Mouse (Mus musculus): ENCODE results near the gene Zkscan5. TPM values are rescaled to one million over a fixed set of nuclear protein-coding genes. Genes with fewer than 3 reads are reported as not detected.

Gene Zkscan5
- 5.7 TPM for polyA plus RNA-seq (2017; shearing (Covaris generic))

GRCm38 (mm10) chr5:145203936-145204691 is at the start of gene Zkscan5:
Gene Zkscan5 (plus strand): TSS chr5:145204562.

GRCm38 (mm10) chr5:145166536-145167305 is 37.6 kb upstream of the Zkscan5 start, which contains the start of the genes Ptcd1 and Cpsf4:
Gene Ptcd1 (minus strand): TSS chr5:145167108.
Gene Cpsf4 (plus strand): TSS chr5:145167213.

GRCm38 (mm10) chr5:145191962-145192361 is 12.4 kb upstream of the Zkscan5 start, which contains the start of gene Atp5j2:
Gene Atp5j2 (minus strand): TSS chr5:145192062.

GRCm38 (mm10) chr5:145201321-145201991 is 2.9 kb upstream of the Zkscan5 start, which contains the start of gene Zkscan14:
Gene Zkscan14 (minus strand): TSS chr5:145201868.

GRCm38 (mm10) chr5:145231367-145231871 is 27.1 kb downstream of the Zkscan5 start, which contains the start of gene Zfp655:
Gene Zfp655 (plus strand): TSS chr5:145231715.

Other genes starting within 250 kb of the Zkscan5 start
- gene Smurf1, start 238.7 kb upstream of the Zkscan5 start, polyA plus RNA-seq (2017; shearing (Covaris generic)): 38.8 TPM
- not detected for gene Gm4871, start 171.8 kb upstream of the Zkscan5 start, polyA plus RNA-seq (2017; shearing (Covaris generic))
- gene 1700018F24Rik, start 161.6 kb upstream of the Zkscan5 start, polyA plus RNA-seq (2017; shearing (Covaris generic)): not detected
- 64.2 TPM for gene Arpc1a, start 120.7 kb upstream of the Zkscan5 start, polyA plus RNA-seq (2017; shearing (Covaris generic))
- 0.79 TPM for gene Kpna7, start 120.5 kb upstream of the Zkscan5 start, polyA plus RNA-seq (2017; shearing (Covaris generic))
- gene Arpc1b, start 90.3 kb upstream of the Zkscan5 start, polyA plus RNA-seq (2017; shearing (Covaris generic)): 1,265 TPM
- 33.9 TPM for gene Pdap1, start 64.3 kb upstream of the Zkscan5 start, polyA plus RNA-seq (2017; shearing (Covaris generic))
- gene Bud31, start 64.2 kb upstream of the Zkscan5 start, polyA plus RNA-seq (2017; shearing (Covaris generic)): 213 TPM
- gene Ptcd1, start 37.5 kb upstream of the Zkscan5 start, polyA plus RNA-seq (2017; shearing (Covaris generic)): 15.7 TPM
- 28.8 TPM for gene Cpsf4, start 37.3 kb upstream of the Zkscan5 start, polyA plus RNA-seq (2017; shearing (Covaris generic))
- 228 TPM for gene Atp5j2, start 12.5 kb upstream of the Zkscan5 start, polyA plus RNA-seq (2017; shearing (Covaris generic))
- 36.2 TPM for gene Zkscan14, start 2.7 kb upstream of the Zkscan5 start, polyA plus RNA-seq (2017; shearing (Covaris generic))
- 73.4 TPM for gene Zfp655, start 27.2 kb downstream of the Zkscan5 start, polyA plus RNA-seq (2017; shearing (Covaris generic))
- 1.2 TPM for gene Zscan25, start 75.9 kb downstream of the Zkscan5 start, polyA plus RNA-seq (2017; shearing (Covaris generic))
- gene Cyp3a57, start 140.7 kb downstream of the Zkscan5 start, polyA plus RNA-seq (2017; shearing (Covaris generic)): not detected